Mouse (Mus musculus) bone marrow, adult 2 months (tissue): Measurements from ENCODE around the gene Exosc5. TPM values are rescaled to one million over a fixed set of nuclear protein-coding genes. Genes with fewer than 3 reads are reported as not detected.

ENCODE experiments used
- H3K27ac ChIP-seq: fragments of 200-500 bp; 2 replicates; pipeline ENCODE4 v1.5.1; 2012; ENCODE audit warnings: low read depth, mild to moderate bottlenecking, control low read depth, inconsistent platforms, low read length; ENCODE audit not compliant: control insufficient read depth, poor library complexity, insufficient read depth
- H3K4me1 ChIP-seq: fragments of 200-500 bp; 2 replicates; pipeline ENCODE4 v1.6.1; 2011; ENCODE audit warnings: low read length; ENCODE audit not compliant: control insufficient read depth, insufficient read depth
- H3K4me3 ChIP-seq: fragments of 200-500 bp; replicated peaks from 2 replicates; pipeline ENCODE3; 2011; ENCODE audit warnings: mild to moderate bottlenecking, low read depth, low read length, control low read depth; ENCODE audit not compliant: control insufficient read depth
- CTCF ChIP-seq: fragments of 200-500 bp; IDR thresholded peaks from 2 replicates; pipeline ENCODE4 v1.5.1; 2011; ENCODE audit warnings: low read length, control low read depth; ENCODE audit not compliant: control insufficient read depth, insufficient read depth
- POLR2A ChIP-seq: fragments of 200-500 bp; IDR thresholded peaks from 2 replicates; pipeline ENCODE4 v1.6.1; 2011; ENCODE audit warnings: low read depth, mild to moderate bottlenecking, control low read depth, low read length, borderline replicate concordance; ENCODE audit not compliant: control insufficient read depth
- WGBS: fragments of 180-500 bp; shearing (Covaris S2); methylation state at CpG from one replicate; pipeline ENCODE4 v1.1.7; 2018; 5-methylcytosine and 5-hydroxymethylcytosine counted together
- polyA plus RNA-seq: library from polyadenylated mRNA; stranded (reverse); fragments of >200 nt; gene quantifications from 2 replicates; pipeline ENCODE4 v1.2.4, GENCODE M21; 2011; ENCODE audit warnings: low replicate concordance; ENCODE audit not compliant: missing spikeins, insufficient read depth, insufficient read length

Exosc5 gene
- polyA plus RNA-seq, 1 experiment = 39.8 TPM

DNA sequence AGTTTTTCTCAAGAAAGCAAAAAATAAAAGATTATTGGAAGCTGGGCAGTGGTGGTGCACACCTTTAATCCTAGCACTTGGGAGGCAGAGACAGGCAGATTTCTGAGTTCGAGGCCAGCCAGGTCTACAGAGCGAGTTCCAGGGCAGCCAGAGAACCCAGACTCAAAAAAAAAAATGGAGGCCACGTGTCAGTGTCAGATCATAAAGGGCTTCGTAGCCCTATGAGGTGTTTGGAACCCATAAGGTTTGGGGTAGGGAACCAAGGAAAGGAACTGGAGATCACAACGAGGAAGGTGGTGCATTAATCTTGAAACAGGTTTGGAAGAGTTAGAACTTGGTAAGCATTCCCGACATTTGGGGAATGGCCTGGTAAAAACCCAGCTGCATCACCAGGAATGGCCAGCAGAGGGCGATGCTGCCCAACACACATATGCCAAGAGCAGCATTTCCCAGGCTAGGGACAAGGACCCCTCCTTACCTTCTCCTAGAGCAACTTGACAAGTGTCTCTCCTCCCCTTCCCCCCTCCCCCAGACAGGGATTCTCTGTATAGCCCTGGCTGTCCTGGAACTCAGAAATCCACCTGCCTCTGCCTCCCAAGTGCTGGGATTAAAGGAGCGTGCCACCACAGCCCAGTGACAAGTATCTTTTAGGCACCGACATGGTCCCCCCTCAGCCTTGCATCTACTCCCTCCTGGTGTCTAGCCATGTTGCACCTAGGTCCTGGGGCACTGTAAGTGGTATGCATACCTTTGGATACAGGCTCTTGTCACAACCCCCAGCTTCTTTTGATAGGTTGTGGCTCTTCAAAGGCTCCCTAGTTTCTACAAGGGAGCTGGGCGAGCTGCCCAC lies 61.0 kb downstream of the Exosc5 start:
- Histone ChIP-seq H3K4me1 (peaks cover 1% of the 10 kb centered on the region; the same call in 1 of the 2 replicates), H3K27ac (peak overlapping the region; percentile 31; the same call in 1 of the 2 replicates), H3K4me3 (no peak overlapping the region)
- 44% methylated on average over 10 of the region's 10 CpGs for WGBS
- TF ChIP-seq CTCF = peak; percentile 96
- TF ChIP-seq POLR2A = no peak

DNA sequence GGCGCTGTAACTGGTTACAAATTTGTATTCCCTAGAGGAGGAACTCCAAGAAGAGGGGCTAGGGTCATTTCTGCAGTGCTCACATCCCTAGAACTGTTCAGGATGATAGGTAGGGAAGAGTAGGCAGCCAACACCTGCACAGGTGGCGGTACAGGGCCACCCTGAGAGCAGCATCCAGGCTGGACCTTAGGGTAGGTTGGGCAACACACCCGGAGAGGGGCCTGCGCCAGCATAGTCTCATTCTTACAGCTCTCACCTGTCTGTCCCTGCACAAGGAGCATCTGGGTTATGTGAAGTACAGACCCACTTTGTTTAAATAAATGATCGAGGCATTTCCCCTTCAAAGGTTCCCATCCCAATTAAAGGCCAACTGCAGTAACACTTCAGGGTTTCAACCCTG lies 61.8 kb downstream of the Exosc5 start:
- Histone ChIP-seq H3K4me1 (peaks cover 1% of the 10 kb centered on the region; the same call in 1 of the 2 replicates), H3K4me3 (no peak overlapping the region), H3K27ac (no peak overlapping the region)
- TF ChIP-seq CTCF (no peak), POLR2A (no peak)
- WGBS = 77% methylated on average over 5 of the region's 5 CpGs

Other genes with a start within 250 kb of the Exosc5 start
- not detected in 2 replicates for gene Cxcl17, start 246.3 kb upstream of the Exosc5 start, polyA plus RNA-seq
- 11.7 and 31.5 TPM in 2 replicates for gene Ceacam1, start 181.6 kb upstream of the Exosc5 start, polyA plus RNA-seq
- gene Ceacam2, start 119.3 kb upstream of the Exosc5 start, polyA plus RNA-seq = not detected in 2 replicates
- gene Erich4, start 43.3 kb upstream of the Exosc5 start, polyA plus RNA-seq = not detected in 2 replicates
- gene Dmac2, start 39.8 kb upstream of the Exosc5 start, polyA plus RNA-seq = 11.5 and 23.1 TPM in 2 replicates
- gene B3gnt8, start 32.5 kb upstream of the Exosc5 start, polyA plus RNA-seq = 15.2 and 26.9 TPM in 2 replicates
- 26.3 and 36.1 TPM in 2 replicates for gene Bckdha, start 183 bp upstream of the Exosc5 start, polyA plus RNA-seq
- 2.9 TPM in 1 of 2 replicates, not detected in the other for gene Tmem91, start 16.0 kb downstream of the Exosc5 start, polyA plus RNA-seq
- 19.1 and 40.8 TPM in 2 replicates for gene B9d2, start 21.6 kb downstream of the Exosc5 start, polyA plus RNA-seq
- 53.9 and 75.5 TPM in 2 replicates for gene Tgfb1, start 27.8 kb downstream of the Exosc5 start, polyA plus RNA-seq
- 33.4 and 65.4 TPM in 2 replicates for gene Ccdc97, start 59.9 kb downstream of the Exosc5 start, polyA plus RNA-seq
- 74.6 and 75.3 TPM in 2 replicates for gene Hnrnpul1, start 95.6 kb downstream of the Exosc5 start, polyA plus RNA-seq
- 20.4 and 37.6 TPM in 2 replicates for gene Axl, start 129.5 kb downstream of the Exosc5 start, polyA plus RNA-seq
- gene Cyp2s1, start 157.7 kb downstream of the Exosc5 start, polyA plus RNA-seq = not detected in 2 replicates
- 1.4 TPM in 2 replicates for gene Cyp2b10, start 238.5 kb downstream of the Exosc5 start, polyA plus RNA-seq